In genomic region chr1:59804363-59804762, GRCm38 (mm10) we compare ENCODE assay signal across 22 mouse cellular contexts. TPM values are rescaled to one million over a fixed set of nuclear protein-coding genes. Genes with fewer than 3 reads are reported as not detected.
DNase-seq lines count a peak whose midpoint lies in the region; ATAC-seq and TF ChIP-seq lines count a peak whose summit lies in the region.
"Had no signal": no experiment of that assay in that cellular context is flagged by ENCODE, and none has a peak within 500 bp of the region (broad histone marks: within the 10 kb centered on the region; RNA-seq: fewer than 3 reads in every experiment).

No protein-coding gene starts in this region.

- H3K36me3 ChIP-seq in heart, embryonic 13.5 days: 0 out of 2 replicates have a peak, but pooled peaks cover 2% of the 10 kb centered on the region
- H3K36me3 ChIP-seq in liver, embryonic 12.5 days: no peaks in the 10 kb centered on the region
- H3K36me3 ChIP-seq: kidney, embryonic 15.5 days; neural tube, embryonic 15.5 days had no signal

- intact Hi-C loops in heart, postnatal 36 days (cut with DNase I): loop anchor here (2.0 kb wide), 1 partner anchor 40 kb away; no protein-coding TSS in a partner anchor

- ATAC-seq in heart, embryonic 13.5 days (ENCODE audit: extremely low read depth, insufficient number of reproducible peaks, low FRiP score, low TSS enrichment): no peak
- peak; percentile 83 for ATAC-seq in liver, embryonic 12.5 days
- ATAC-seq in megakaryocyte progenitor cell, adult 5-6 weeks (replicated peaks; ENCODE audit: poor library complexity): peak; percentile 63
- ATAC-seq: forebrain, embryonic 16.5 days; inflammation-experienced regulatory T-cells, adult 6 months had no signal

- peak overlapping the region; percentile 63 for H3K27ac ChIP-seq in heart, embryonic 13.5 days (replicated peaks)
- peak overlapping the region; percentile 39; the same call in 1 of the 2 replicates for H3K27ac ChIP-seq in liver, embryonic 12.5 days
- H3K27ac ChIP-seq: gastrocnemius, adult 2 months; hindbrain, embryonic 10.5 days; kidney, embryonic 15.5 days; left cerebral cortex, adult 2 months; macrophage; neural tube, embryonic 15.5 days had no signal

- no peak for TF ChIP-seq CTCF in lung, adult 2 months (IDR thresholded peaks at IDR 0.05; ENCODE audit: insufficient read depth, low read length)

- DNase-seq in heart, postnatal 36 days: no peak
- no peak for DNase-seq in lung, adult 2 months
- no peak for DNase-seq in lung, postnatal 4 days
- DNase-seq in cerebellum, postnatal 10 days: no peak
- DNase-seq in left cerebral cortex, adult 18-20 months (ENCODE audit: low spot score in 2 of 2): no peak
- DNase-seq: adrenal gland, postnatal 10 days; cerebellum, adult 18-20 months; midbrain, embryonic 14.5 days; retina, postnatal 1 day had no signal

- H3K4me3 ChIP-seq in heart, embryonic 13.5 days: no peak overlapping the region
- peak overlapping the region; percentile 23 for H3K4me3 ChIP-seq in lung, adult 2 months (replicated peaks; ENCODE audit: extremely low read depth, low read depth, low read length)
- no peak overlapping the region for H3K4me3 ChIP-seq in liver, embryonic 12.5 days
- H3K4me3 ChIP-seq: gastrocnemius, adult 2 months; hindbrain, embryonic 10.5 days; kidney, embryonic 15.5 days; left cerebral cortex, adult 2 months; myocyte; neural tube, embryonic 15.5 days had no signal

- no peak for TF ChIP-seq POLR2A in lung, adult 2 months (IDR thresholded peaks at IDR 0.05; ENCODE audit: borderline replicate concordance, extremely low read depth, low read depth, low read length)

- H3K4me2 ChIP-seq in heart, embryonic 13.5 days: no peak overlapping the region
- H3K4me2 ChIP-seq in liver, embryonic 12.5 days: 0 out of 2 replicates have a peak overlapping the region, but pooled peaks have one; percentile 10
- H3K4me2 ChIP-seq: kidney, embryonic 15.5 days; neural tube, embryonic 15.5 days had no signal

- peaks cover 21% of the 10 kb centered on the region for H3K4me1 ChIP-seq in heart, embryonic 13.5 days
- peaks cover 10% of the 10 kb centered on the region for H3K4me1 ChIP-seq in lung, adult 2 months (ENCODE audit: control insufficient read depth, insufficient read depth, low read length)
- peaks cover 26% of the 10 kb centered on the region for H3K4me1 ChIP-seq in liver, embryonic 12.5 days
- H3K4me1 ChIP-seq: hindbrain, embryonic 10.5 days had no signal

- WGBS in heart, embryonic 13.5 days: 30% methylated on average over 2 of the region's 2 CpGs
- 30% methylated on average over 2 of the region's 2 CpGs for WGBS in lung, adult 2 months
- 25% methylated on average over 2 of the region's 2 CpGs for WGBS in liver, embryonic 12.5 days (ENCODE audit: insufficient replicate concordance)

- H3K27me3 ChIP-seq in heart, embryonic 13.5 days (replicated peaks): no peaks in the 10 kb centered on the region
- H3K27me3 ChIP-seq in liver, embryonic 12.5 days (replicated peaks): no peaks in the 10 kb centered on the region
- H3K27me3 ChIP-seq: CH12.LX; kidney, embryonic 15.5 days; neural tube, embryonic 15.5 days had no signal

- no peak overlapping the region for H3K9ac ChIP-seq in heart, embryonic 13.5 days
- no peak overlapping the region for H3K9ac ChIP-seq in liver, embryonic 12.5 days
- H3K9ac ChIP-seq: kidney, embryonic 15.5 days; neural tube, embryonic 15.5 days had no signal

- no peaks in the 10 kb centered on the region for H3K9me3 ChIP-seq in heart, embryonic 13.5 days
- H3K9me3 ChIP-seq in liver, embryonic 12.5 days (replicated peaks): no peaks in the 10 kb centered on the region
- H3K9me3 ChIP-seq: hindbrain, embryonic 10.5 days; kidney, embryonic 15.5 days; neural tube, embryonic 15.5 days had no signal

RNA-seq across cellular contexts. Expression of gene Bmpr2, which starts 41.2 kb away (rescaled TPM):
- 6.1 TPM in 2 replicates for polyA plus RNA-seq in heart, embryonic 13.5 days (2015; fragmentation: Nextera tagmentation; extraction: Ambion mirVana)
- total RNA-seq in heart, postnatal 36 days (2021): 10 to 100 TPM; 46.1 to 46.3 TPM
- polyA plus RNA-seq in lung, adult 2 months (2012; rRNA removed): 41.0 and 55.7 TPM in 2 replicates
- 1.5 and 1.8 TPM in 2 replicates for polyA plus RNA-seq in liver, embryonic 12.5 days (2016; fragmentation: Nextera tagmentation; extraction: Ambion mirVana)
- 12.5 and 13.5 TPM in 2 replicates for total RNA-seq in megakaryocyte progenitor cell, adult 5-6 weeks (2015)
- total RNA-seq in megakaryocyte progenitor cell, adult 5-6 weeks (2017): 6.0 and 6.5 TPM in 2 replicates
- 10 to 100 TPM; 90.8 to 91.0 TPM for total RNA-seq in left cerebral cortex, adult 18-20 months (2021)
